Mouse (Mus musculus) stomach, embryonic 14.5 days (tissue): ENCODE data around the gene Slc6a3. TPM values are rescaled to one million over a fixed set of nuclear protein-coding genes. Genes with fewer than 3 reads are reported as not detected.
A peak's percentile ranks its signal among the peaks of the same experiment; 100 is the strongest.

Experiments
- ATAC-seq: fragments of 200-750 bp; cut with Nextera tagmentation; 2 replicates; pipeline ENCODE4 v1.8.0; 2017; ENCODE audit warnings: low read depth, moderate TSS enrichment; ENCODE audit not compliant: insufficient number of reproducible peaks, insufficient read depth, low FRiP score
- H3K27ac ChIP-seq: fragments of 300-500 bp; sonication (generic); 2 replicates; pipeline ENCODE4 v1.5.1; 2014; ENCODE audit warnings: mild to moderate bottlenecking, low read length, moderate library complexity, mixed read lengths
- H3K27me3 ChIP-seq: fragments of 300-500 bp; sonication (generic); 2 replicates; pipeline ENCODE4 v1.6.1; 2014; ENCODE audit warnings: low read length, control low read depth, mixed read lengths; ENCODE audit not compliant: control insufficient read depth, insufficient read depth
- H3K36me3 ChIP-seq: fragments of 300-500 bp; sonication (generic); 2 replicates; pipeline ENCODE4 v1.6.1; 2014; ENCODE audit warnings: mild to moderate bottlenecking, control low read depth, low read length, moderate library complexity, mixed read lengths; ENCODE audit not compliant: control insufficient read depth, insufficient read depth
- H3K4me1 ChIP-seq: fragments of 300-500 bp; sonication (generic); 2 replicates; pipeline ENCODE4 v1.6.1; 2014; ENCODE audit warnings: low read length, control low read depth, mixed read lengths; ENCODE audit not compliant: control insufficient read depth, insufficient read depth
- H3K4me2 ChIP-seq: fragments of 300-500 bp; sonication (generic); replicated peaks from 2 replicates; pipeline ENCODE4 v1.6.1; 2014; ENCODE audit warnings: low read depth, low read length, control low read depth
- H3K4me3 ChIP-seq: fragments of 300-500 bp; sonication (generic); 2 replicates; pipeline ENCODE4 v1.5.1; 2014; ENCODE audit warnings: low read depth, low read length, control low read depth
- H3K9ac ChIP-seq: fragments of 300-500 bp; sonication (generic); replicated peaks from 2 replicates; pipeline ENCODE4 v1.6.1; 2014; ENCODE audit warnings: low read depth, mild to moderate bottlenecking, control low read depth, low read length, moderate library complexity, mixed read lengths
- H3K9me3 ChIP-seq: fragments of 300-500 bp; sonication (generic); 2 replicates; pipeline ENCODE4 v1.6.1; 2016; ENCODE audit warnings: low read depth, low read length, control low read depth; ENCODE audit not compliant: control insufficient read depth
- WGBS: fragments of 180-500 bp; shearing (Covaris S2); extraction: QIAGEN DNeasy Blood & Tissue Kit; methylation state at CpG from one replicate; pipeline ENCODE4 v1.1.7; 2014; 5-methylcytosine and 5-hydroxymethylcytosine counted together
- polyA plus RNA-seq: library from polyadenylated mRNA; unstranded; fragments of >200 nt; fragmentation: Nextera tagmentation; extraction: Ambion mirVana; gene quantifications from 2 replicates; pipeline ENCODE4 v1.2.1, GENCODE M21; 2014

Slc6a3 gene
- polyA plus RNA-seq, 1 experiment from 2014 or later = not detected

GRCm38 (mm10) chr13:73535287-73535686 is 1.3 kb upstream of the Slc6a3 start:
- peaks cover 17% of the 10 kb centered on the region for H3K27me3 ChIP-seq
- H3K27ac ChIP-seq = no peak overlapping the region
- H3K9ac ChIP-seq = no peak overlapping the region
- no peak overlapping the region for H3K4me2 ChIP-seq
- H3K4me1 ChIP-seq = no peaks in the 10 kb centered on the region
- 52% methylated on average over 3 of the region's 3 CpGs for WGBS
- H3K4me3 ChIP-seq = no peak overlapping the region
- H3K9me3 ChIP-seq = no peaks in the 10 kb centered on the region
- H3K36me3 ChIP-seq = no peaks in the 10 kb centered on the region
- no peak for ATAC-seq

- H3K27me3 ChIP-seq = peaks cover 17% of the 10 kb centered on the region
- no peak for ATAC-seq
- H3K4me1 ChIP-seq = no peaks in the 10 kb centered on the region
- no peaks in the 10 kb centered on the region for H3K9me3 ChIP-seq
- H3K27ac ChIP-seq = no peak overlapping the region
- H3K36me3 ChIP-seq = no peaks in the 10 kb centered on the region
- H3K4me3 ChIP-seq = peak overlapping the region; percentile 35
- WGBS = 15% methylated on average over 13 of the region's 13 CpGs
- peak overlapping the region; percentile 90 for H3K4me2 ChIP-seq
- H3K9ac ChIP-seq = no peak overlapping the region
Observed at GRCm38 (mm10) chr13:73536824-73537223, 277 bp downstream of the Slc6a3 start.

DNA sequence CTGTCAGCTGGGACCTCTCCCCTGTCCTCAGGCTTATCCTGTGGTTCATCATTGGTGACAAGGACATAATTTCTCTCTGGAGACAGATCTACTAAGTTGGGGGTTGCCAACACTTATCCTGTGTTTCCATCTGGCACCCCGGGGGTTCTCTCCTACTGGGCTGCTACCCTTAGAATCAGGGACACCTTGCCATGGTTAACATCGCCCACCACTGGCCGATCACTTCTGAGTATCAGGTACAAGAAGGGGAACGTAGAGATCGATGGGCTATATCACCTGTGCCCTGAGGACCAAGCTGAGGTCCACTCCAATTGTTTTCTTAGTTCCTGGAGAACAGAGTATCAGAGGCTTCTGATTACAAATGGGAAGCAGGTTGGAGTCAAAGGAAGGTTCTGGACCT is 27.7 kb downstream of the Slc6a3 start:
- no peak overlapping the region for H3K9ac ChIP-seq
- H3K4me2 ChIP-seq = no peak overlapping the region
- 84% methylated on average over 5 of the region's 5 CpGs for WGBS
- no peak overlapping the region for H3K4me3 ChIP-seq
- no peak for ATAC-seq
- H3K27ac ChIP-seq = no peak overlapping the region
- H3K27me3 ChIP-seq = no peaks in the 10 kb centered on the region
- H3K4me1 ChIP-seq = no peaks in the 10 kb centered on the region
- H3K36me3 ChIP-seq = no peaks in the 10 kb centered on the region
- H3K9me3 ChIP-seq = no peaks in the 10 kb centered on the region

GRCm38 (mm10) chr13:73575051-73575450 is 38.5 kb downstream of the Slc6a3 start:
- H3K4me2 ChIP-seq = no peak overlapping the region

GRCm38 (mm10) chr13:73577277-73577676 is 40.7 kb downstream of the Slc6a3 start:
- H3K36me3 ChIP-seq = no peaks in the 10 kb centered on the region
- H3K9ac ChIP-seq = no peak overlapping the region
- 57% methylated on average over 2 of the region's 2 CpGs for WGBS
- no peak for ATAC-seq
- no peak overlapping the region for H3K27ac ChIP-seq
- no peaks in the 10 kb centered on the region for H3K4me1 ChIP-seq
- no peaks in the 10 kb centered on the region for H3K27me3 ChIP-seq
- H3K4me3 ChIP-seq = no peak overlapping the region
- H3K9me3 ChIP-seq = no peaks in the 10 kb centered on the region
- no peak overlapping the region for H3K4me2 ChIP-seq

More at GRCm38 (mm10) chr13:73575051-73575450, 38.5 kb downstream of the Slc6a3 start:
- H3K4me1 ChIP-seq = no peaks in the 10 kb centered on the region
- H3K4me3 ChIP-seq = no peak overlapping the region
- ATAC-seq = no peak
- H3K36me3 ChIP-seq = no peaks in the 10 kb centered on the region
- no peak overlapping the region for H3K9ac ChIP-seq
- no peak overlapping the region for H3K27ac ChIP-seq
- H3K27me3 ChIP-seq = no peaks in the 10 kb centered on the region
- no peaks in the 10 kb centered on the region for H3K9me3 ChIP-seq

GRCm38 (mm10) chr13:73591488-73591887 is 54.9 kb downstream of the Slc6a3 start:
- Histone ChIP-seq H3K4me2 (no peak overlapping the region), H3K4me3 (no peak overlapping the region), H3K4me1 (no peaks in the 10 kb centered on the region), H3K36me3 (no peaks in the 10 kb centered on the region), H3K9ac (no peak overlapping the region), H3K9me3 (no peaks in the 10 kb centered on the region), H3K27ac (no peak overlapping the region), H3K27me3 (no peaks in the 10 kb centered on the region)
- 83% methylated on average over 3 of the region's 3 CpGs for WGBS
- ATAC-seq = no peak

DNA sequence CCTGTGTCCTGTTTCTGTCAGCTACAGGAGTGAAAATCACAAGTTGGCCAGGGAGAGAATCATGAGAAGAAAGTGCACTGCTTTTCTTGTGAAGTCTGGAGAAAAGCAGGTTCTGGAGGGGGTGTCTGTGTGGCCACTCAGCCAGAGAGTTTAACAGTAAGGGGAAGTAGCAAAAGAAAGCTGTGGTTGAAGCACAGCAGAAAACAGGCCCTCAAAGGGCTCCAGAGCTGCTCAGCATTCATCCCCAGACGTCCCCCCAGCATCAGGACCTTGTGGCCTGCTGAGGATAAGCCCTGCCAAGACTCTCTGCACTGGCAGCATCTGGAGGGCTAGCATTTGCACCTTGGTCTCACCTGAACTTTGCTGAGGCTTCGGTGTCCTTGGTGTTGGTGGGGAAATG is 56.0 kb downstream of the Slc6a3 start:
- Histone ChIP-seq H3K9me3 (no peaks in the 10 kb centered on the region), H3K27me3 (no peaks in the 10 kb centered on the region), H3K9ac (no peak overlapping the region), H3K36me3 (no peaks in the 10 kb centered on the region), H3K4me3 (no peak overlapping the region), H3K27ac (no peak overlapping the region), H3K4me2 (no peak overlapping the region), H3K4me1 (no peaks in the 10 kb centered on the region)
- ATAC-seq = no peak
- 56% methylated on average over 2 of the region's 2 CpGs for WGBS

DNA sequence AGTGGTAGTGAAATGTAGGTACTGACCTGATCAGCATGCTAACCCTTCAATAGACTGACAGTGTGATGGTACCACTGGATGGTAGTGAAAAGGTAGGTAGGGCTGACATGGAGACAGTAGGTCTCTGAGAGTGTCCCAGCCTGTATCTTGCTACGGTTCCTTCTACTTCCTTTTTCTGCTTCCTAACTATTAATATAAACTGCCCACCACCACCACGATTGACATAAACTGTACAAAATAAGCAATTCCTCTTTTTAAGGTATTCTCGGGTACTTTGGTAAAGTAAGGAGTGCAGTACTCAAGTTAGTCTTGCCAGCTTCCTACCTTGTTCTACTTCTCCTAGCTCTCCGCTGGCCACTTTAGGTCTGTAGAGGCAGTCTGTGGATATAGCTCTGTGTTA is 59.7 kb downstream of the Slc6a3 start:
- H3K4me2 ChIP-seq = no peak overlapping the region
- no peak overlapping the region for H3K4me3 ChIP-seq
- no peak overlapping the region for H3K9ac ChIP-seq
- no peaks in the 10 kb centered on the region for H3K36me3 ChIP-seq
- no peaks in the 10 kb centered on the region for H3K4me1 ChIP-seq
- H3K27ac ChIP-seq = no peak overlapping the region
- no peaks in the 10 kb centered on the region for H3K9me3 ChIP-seq
- H3K27me3 ChIP-seq = no peaks in the 10 kb centered on the region
- no peak for ATAC-seq
- WGBS = 73% methylated on average over 4 of the region's 4 CpGs

- Histone ChIP-seq H3K9me3 (no peaks in the 10 kb centered on the region), H3K4me3 (no peak overlapping the region), H3K36me3 (no peaks in the 10 kb centered on the region), H3K27me3 (no peaks in the 10 kb centered on the region), H3K4me1 (peaks cover 10% of the 10 kb centered on the region; the same call in 1 of the 2 replicates), H3K9ac (no peak overlapping the region), H3K27ac (no peak overlapping the region), H3K4me2 (no peak overlapping the region)
- ATAC-seq = no peak
- WGBS = 79% methylated on average over 4 of the region's 4 CpGs
Observed at GRCm38 (mm10) chr13:73600217-73600616, 63.7 kb downstream of the Slc6a3 start.
